Mouse (Mus musculus) heart, postnatal 36 days (tissue): ENCODE results near the gene Ero1l. TPM values are rescaled to one million over a fixed set of nuclear protein-coding genes. Genes with fewer than 3 reads are reported as not detected.

Experiments used
- DNase-seq, 2 experiments: peaks; one replicate each; pipeline ENCODE4 v3.0.0; 2021 to 2022
- intact Hi-C: fragments of 180-260 bp; cut with DNase I; formaldehyde crosslinking; loops from one replicate; pipeline ENCODE4 v1.15.1; 2025
- total RNA-seq, 2 experiments: library from RNA; stranded (reverse); gene quantifications; 2 replicates each; pipeline ENCODE4 v1.2.3; 2021

Ero1l gene
- total RNA-seq, 2 experiments from 2014 or later = 20.9 to 21.8 TPM

DNA sequence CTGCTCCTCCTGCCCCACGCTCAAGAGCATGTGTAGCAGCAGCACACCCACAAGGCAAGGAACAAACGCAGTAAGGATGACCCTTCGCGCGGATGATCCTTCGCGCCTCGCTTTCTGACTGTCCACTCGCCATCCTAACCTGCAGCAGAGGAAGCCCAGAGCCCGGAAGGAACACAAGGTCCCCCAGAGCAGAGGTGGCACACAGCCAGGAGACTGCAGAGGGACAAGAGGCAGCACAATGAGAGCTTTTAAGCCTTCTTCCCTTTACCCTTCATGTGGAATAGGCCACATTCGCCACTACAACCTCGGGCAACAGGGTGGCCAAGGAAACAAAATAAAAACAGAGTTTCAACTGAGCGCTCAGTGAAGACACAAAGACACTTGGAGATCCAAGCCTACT lies 8.9 kb downstream of the Ero1l start:
- intact Hi-C loops = no loop called here
- peak; percentile 23 to 34 for DNase-seq

GRCm38 (mm10) chr14:45307630-45308328 lies 10.8 kb downstream of the Ero1l start:
- DNase-seq = no peak
- intact Hi-C loops = no loop called here

GRCm38 (mm10) chr14:45305852-45306251 lies 12.7 kb downstream of the Ero1l start:
- DNase-seq = no peak
- intact Hi-C loops = no loop called here

GRCm38 (mm10) chr14:45304389-45304788 lies 14.2 kb downstream of the Ero1l start:
- intact Hi-C loops = no loop called here
- DNase-seq = no peak

DNA sequence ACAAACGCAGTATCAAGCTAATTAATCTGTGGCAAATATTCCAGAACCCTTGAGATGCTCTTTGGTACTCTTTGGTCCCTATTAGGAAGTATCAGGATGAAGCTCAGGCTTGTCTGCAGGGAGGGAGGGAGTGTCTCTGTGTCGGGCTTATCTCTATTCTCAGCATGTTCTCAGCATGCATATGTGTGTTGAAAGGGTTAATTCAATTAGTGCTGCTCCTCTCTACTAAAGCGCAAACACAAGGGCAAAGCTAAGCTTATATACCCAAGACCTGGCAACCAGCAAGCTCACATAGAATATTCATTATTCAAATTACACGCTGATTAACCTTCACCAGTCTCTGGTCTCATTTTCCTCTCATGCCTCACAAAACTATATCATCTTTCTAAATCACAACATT lies 14.6 kb downstream of the Ero1l start:
- intact Hi-C loops = no loop called here
- no peak for DNase-seq

DNA sequence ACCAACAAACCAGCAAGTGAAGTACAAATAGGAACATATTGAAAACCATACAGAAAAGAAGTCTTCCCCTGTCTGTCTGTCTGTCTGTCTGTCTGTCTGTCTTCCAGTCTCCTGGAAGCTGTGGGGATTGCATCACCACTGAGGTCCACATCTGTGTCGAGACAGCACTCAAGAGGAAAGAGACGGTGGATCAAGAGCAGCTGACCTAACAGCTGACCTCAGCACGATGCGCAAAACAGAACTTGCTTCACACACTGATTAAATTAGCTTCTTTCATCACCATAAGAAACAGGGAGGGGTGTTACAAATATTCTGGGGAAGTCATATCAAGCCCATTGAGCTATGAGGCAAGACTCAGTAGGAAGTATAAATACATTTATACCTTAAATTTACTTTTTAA lies 27.0 kb downstream of the Ero1l start:
- intact Hi-C loops = no loop called here
- DNase-seq = no peak

DNA sequence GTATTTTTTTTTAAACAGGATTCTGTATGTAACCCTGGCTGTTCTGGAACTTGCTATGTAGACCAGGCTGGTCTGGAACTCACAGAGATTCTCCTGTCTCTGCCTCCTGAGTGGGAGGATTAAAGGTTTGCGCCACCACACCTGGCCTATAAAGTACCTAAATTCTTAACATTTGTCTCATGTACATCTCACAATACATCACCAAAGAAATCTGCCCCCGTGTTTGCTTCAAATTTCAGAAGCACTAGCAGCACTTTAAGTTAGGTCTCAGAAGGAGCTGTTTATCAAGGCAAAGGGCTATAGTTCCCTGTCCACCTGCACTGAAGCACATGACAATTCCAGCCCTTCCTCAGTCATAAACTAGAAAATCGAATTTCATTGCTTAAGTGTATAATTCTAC lies 36.5 kb downstream of the Ero1l start:
- intact Hi-C loops = no loop called here
- no peak for DNase-seq

- intact Hi-C loops = no loop called here
- no peak for DNase-seq
These were observed 42.8 kb downstream of the Ero1l start for GRCm38 (mm10) chr14:45275816-45276215.

GRCm38 (mm10) chr14:45263831-45264592 lies 54.6 kb downstream of the Ero1l start:
- intact Hi-C loops = no loop called here
- DNase-seq = no peak

- DNase-seq = no peak
- intact Hi-C loops = no loop called here
These were observed 67.0 kb downstream of the Ero1l start for GRCm38 (mm10) chr14:45251548-45252076.

GRCm38 (mm10) chr14:45241613-45242012 lies 77.0 kb downstream of the Ero1l start:
- no peak for DNase-seq
- intact Hi-C loops = no loop called here

- intact Hi-C loops = no loop called here
These were observed 79.5 kb downstream of the Ero1l start for GRCm38 (mm10) chr14:45239042-45239441.

More at GRCm38 (mm10) chr14:45239042-45239441, 79.5 kb downstream of the Ero1l start:
- no peak for DNase-seq

Other genes with a start within 250 kb of the Ero1l start
- 1 to 10 TPM; 4.9 to 5.7 TPM for gene Gpr137c, start 99.1 kb downstream of the Ero1l start, total RNA-seq
- gene Txndc16, start 98.4 kb downstream of the Ero1l start, total RNA-seq = 10 to 100 TPM in 1 of 2 experiments, 1 to 10 TPM in 1; 9.9 to 13.5 TPM
- 100 to 1,000 TPM in 1 of 2 experiments, 10 to 100 TPM in 1; 93.4 to 113 TPM for gene Psmc6, start 11.0 kb upstream of the Ero1l start, total RNA-seq
- gene Styx, start 32.3 kb upstream of the Ero1l start, total RNA-seq = 10 to 100 TPM; 29.0 to 33.2 TPM
- gene Gnpnat1, start 86.1 kb upstream of the Ero1l start, total RNA-seq = 10 to 100 TPM; 10.7 to 13.6 TPM
- 100 to 1,000 TPM; 272 to 292 TPM for gene Fermt2, start 211.3 kb upstream of the Ero1l start, total RNA-seq